Mouse (Mus musculus) CH12.LX (cell line): ENCODE measurements around the gene Hao2. TPM values are rescaled to one million over a fixed set of nuclear protein-coding genes. Genes with fewer than 3 reads are reported as not detected.

ENCODE experiments used
- DNase-seq: peaks from one replicate; pipeline ENCODE4 v3.0.0-alpha.2; 2013; ENCODE audit errors: extremely low read depth
- H3K27ac ChIP-seq: 2 replicates; pipeline ENCODE4 v1.5.1; 2012; ENCODE audit warnings: low read depth, mild to moderate bottlenecking, control low read depth, moderate library complexity; ENCODE audit not compliant: insufficient read depth
- H3K27me3 ChIP-seq: replicated peaks from 2 replicates; pipeline ENCODE3; 2012; ENCODE audit warnings: inconsistent platforms
- H3K36me3 ChIP-seq, 2 experiments: replicated peaks in 1 of 2; 2 replicates each; pipeline versions ENCODE3 to v1.6.1; 2012; ENCODE audit warnings: inconsistent platforms in 1 of 2, low read length in 1 of 2, mild to moderate bottlenecking in 1 of 2, mixed read lengths in 1 of 2, moderate library complexity in 1 of 2; ENCODE audit not compliant: control insufficient read depth in 1 of 2, insufficient read depth in 1 of 2
- H3K4me1 ChIP-seq, 2 experiments: 2 replicates each; pipeline ENCODE4 v1.6.1; 2012; ENCODE audit warnings: inconsistent platforms in 1 of 2, moderate library complexity in 1 of 2; ENCODE audit not compliant: insufficient read depth in 2 of 2, control insufficient read depth in 1 of 2
- H3K4me2 ChIP-seq: 2 replicates; pipeline ENCODE4 v1.6.1; 2012; ENCODE audit warnings: low read depth, mild to moderate bottlenecking, control low read depth; ENCODE audit not compliant: poor library complexity, insufficient read depth, severe bottlenecking
- H3K4me3 ChIP-seq, 3 experiments: fragments of 150-350 bp in 1 of 3; sonication (generic) in 1 of 3; replicated peaks in 1 of 3; 2 replicates each; pipeline versions ENCODE3 to v1.5.1; 2011 to 2012; ENCODE audit warnings: low read depth in 2 of 3, low read length in 2 of 3, mild to moderate bottlenecking in 2 of 3, moderate library complexity in 2 of 3, control low read depth in 1 of 3, improper control_type of control experiment in 1 of 3, inconsistent platforms in 1 of 3, mixed read lengths in 1 of 3; ENCODE audit not compliant: poor library complexity in 1 of 3
- H3K79me2 ChIP-seq: replicated peaks from 2 replicates; pipeline ENCODE4 v1.6.1; 2012; ENCODE audit warnings: mild to moderate bottlenecking, moderate library complexity; ENCODE audit not compliant: control insufficient read depth, poor library complexity, insufficient read depth, severe bottlenecking; ENCODE audit errors: extremely low read depth
- H3K9ac ChIP-seq: 2 replicates; pipeline ENCODE4 v1.6.1; 2012; ENCODE audit warnings: low read depth, mild to moderate bottlenecking, control low read depth, moderate library complexity; ENCODE audit not compliant: insufficient read depth
- H3K9me3 ChIP-seq: replicated peaks from 2 replicates; pipeline ENCODE3; 2012; ENCODE audit warnings: low read length, inconsistent platforms, mixed read lengths
- BHLHE40 ChIP-seq: IDR thresholded peaks from 2 replicates; pipeline ENCODE4 v1.6.1; 2011; ENCODE audit warnings: mild to moderate bottlenecking, low read depth, low read length, improper control_type of control experiment
- CHD2 ChIP-seq: IDR thresholded peaks from 2 replicates; pipeline ENCODE4 v1.6.1; 2011; ENCODE audit warnings: low read length, improper control_type of control experiment
- E2F4 ChIP-seq: IDR thresholded peaks from 2 replicates; pipeline ENCODE4 v1.6.1; 2011; ENCODE audit warnings: low read depth, low read length, improper control_type of control experiment; ENCODE audit not compliant: insufficient replicate concordance
- JUND ChIP-seq: conservative IDR thresholded peaks from 2 replicates; pipeline ENCODE4 v1.6.1; 2011; ENCODE audit warnings: low read depth, low read length, improper control_type of control experiment
- MAX ChIP-seq: IDR thresholded peaks from 2 replicates; pipeline ENCODE4 v1.6.1; 2011; ENCODE audit warnings: low read length, improper control_type of control experiment
- MAZ ChIP-seq: IDR thresholded peaks from 2 replicates; pipeline ENCODE4 v1.6.1; 2012; ENCODE audit warnings: low read depth, mild to moderate bottlenecking, inconsistent platforms, low read length, improper control_type of control experiment, moderate library complexity
- MXI1 ChIP-seq: IDR thresholded peaks from 2 replicates; pipeline ENCODE4 v1.6.1; 2011; ENCODE audit warnings: mild to moderate bottlenecking, low read depth, low read length, improper control_type of control experiment
- NRF1 ChIP-seq: IDR thresholded peaks from 2 replicates; pipeline ENCODE4 v1.6.1; 2014; ENCODE audit warnings: low read depth, mild to moderate bottlenecking, inconsistent platforms, low read length, improper control_type of control experiment, moderate library complexity
- SIN3A ChIP-seq: IDR thresholded peaks from 2 replicates; pipeline ENCODE4 v1.6.1; 2012; ENCODE audit warnings: low read length, improper control_type of control experiment, inconsistent platforms
- SMC3 ChIP-seq: IDR thresholded peaks from 2 replicates; pipeline ENCODE4 v1.6.1; 2011; ENCODE audit warnings: low read depth, low read length, improper control_type of control experiment
- TBP ChIP-seq: conservative IDR thresholded peaks from 2 replicates; pipeline ENCODE4 v1.6.1; 2011; ENCODE audit warnings: low read depth, low read length, improper control_type of control experiment
- TCF12 ChIP-seq: IDR thresholded peaks from 2 replicates; pipeline ENCODE4 v1.6.1; 2014; ENCODE audit warnings: low read depth, mild to moderate bottlenecking, inconsistent platforms, low read length, improper control_type of control experiment
- USF2 ChIP-seq: conservative IDR thresholded peaks from 2 replicates; pipeline ENCODE4 v1.6.1; 2011; ENCODE audit warnings: low read depth, low read length, improper control_type of control experiment
- dilution Hi-C: fragments of 300-500 bp; cut with MboI; formaldehyde crosslinking; loops from 2 replicates; pipeline ENCODE4 v1.14.3; 2020; ENCODE audit warnings: low sequenced_read_pairs; ENCODE audit not compliant: extremely low pct_unique_long_range_greater_than_20kb, extremely low pct_ligation_motif_present
- in situ Hi-C: fragments of 300-500 bp; cut with MboI; formaldehyde crosslinking; loops from 3 replicates; pipeline ENCODE4 v1.14.3; 2019; ENCODE audit warnings: low sequenced_read_pairs, low pct_ligation_motif_present, low pct_unique_long_range_greater_than_20kb, mixed read lengths
- polyA plus RNA-seq: library from polyadenylated mRNA; unstranded; fragments of >175 nt; gene quantifications from 2 replicates; pipeline ENCODE4 v1.2.1, GENCODE M21; 2012; ENCODE audit warnings: low read depth; ENCODE audit not compliant: insufficient read length
- total RNA-seq, 2 experiments: library from RNA; depleted of rRNA; stranded (reverse); fragments of 300-350 nt in 1 of 2; fragments of >200 nt in 1 of 2; gene quantifications; 2 replicates each; pipeline ENCODE4 v1.2.3; 2012 to 2014

Hao2 gene
- total and polyA plus RNA-seq, 3 experiments, result not detected

DNA sequence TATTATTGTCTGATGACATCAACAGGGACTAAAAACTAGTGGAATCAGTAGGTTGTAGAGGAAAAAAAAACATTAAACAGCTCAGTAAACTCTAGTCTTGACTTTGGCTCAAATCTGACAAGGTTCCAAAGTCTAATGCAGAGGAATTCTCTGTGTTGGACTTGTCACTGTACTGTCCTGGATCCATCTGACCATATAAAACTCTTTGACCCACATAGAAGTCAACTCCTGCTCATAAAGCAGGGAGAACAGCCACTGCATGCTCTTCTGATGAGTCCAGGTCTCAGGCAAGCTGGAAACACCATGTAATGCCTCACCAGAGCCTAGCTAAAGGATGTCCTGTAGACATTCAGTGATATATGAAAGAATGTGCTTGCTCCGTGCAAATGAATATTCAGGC lies 41.0 kb upstream of the Hao2 start:
- H3K4me1 ChIP-seq, result no peaks in the 10 kb centered on the region
- TF ChIP-seq NRF1, result no peak
- no peak for TF ChIP-seq E2F4
- TF ChIP-seq, all 38 proteins: peak for 0
- Histone ChIP-seq H3K4me2 (no peak overlapping the region), H3K9me3 (no peaks in the 10 kb centered on the region), H3K27ac (no peak overlapping the region), H3K36me3 (no peaks in the 10 kb centered on the region), H3K27me3 (no peaks in the 10 kb centered on the region), H3K79me2 (no peaks in the 10 kb centered on the region), H3K9ac (no peak overlapping the region), H3K4me3 (no peak overlapping the region)
- in situ Hi-C loops, result no loop called here
- dilution Hi-C loops, result no loop called here
- DNase-seq, result no peak

- Histone ChIP-seq H3K9ac (no peak overlapping the region), H3K79me2 (no peaks in the 10 kb centered on the region), H3K36me3 (no peaks in the 10 kb centered on the region), H3K4me3 (no peak overlapping the region), H3K4me2 (no peak overlapping the region), H3K4me1 (no peaks in the 10 kb centered on the region), H3K27me3 (no peaks in the 10 kb centered on the region), H3K27ac (no peak overlapping the region), H3K9me3 (no peaks in the 10 kb centered on the region)
- no peak for DNase-seq
- in situ Hi-C loops, result no loop called here
- TF ChIP-seq MXI1 (no peak), TCF12 (no peak), BHLHE40 (no peak), SIN3A (no peak), SMC3 (no peak), CHD2 (no peak), TBP (no peak), JUND (no peak), USF2 (no peak), MAZ (no peak)
- dilution Hi-C loops, result no loop called here
These were observed 39.4 kb upstream of the Hao2 start for GRCm38 (mm10) chr3:98932421-98932820.

GRCm38 (mm10) chr3:98931836-98932235 lies 38.8 kb upstream of the Hao2 start:
- dilution Hi-C loops, result no loop called here

More at GRCm38 (mm10) chr3:98931836-98932235, 38.8 kb upstream of the Hao2 start:
- H3K4me1 ChIP-seq, result no peaks in the 10 kb centered on the region
- H3K9me3 ChIP-seq, result no peaks in the 10 kb centered on the region
- H3K27ac ChIP-seq, result no peak overlapping the region
- H3K36me3 ChIP-seq, result no peaks in the 10 kb centered on the region
- TF ChIP-seq MAX, result no peak
- DNase-seq, result no peak
- in situ Hi-C loops, result no loop called here
- no peak overlapping the region for H3K4me2 ChIP-seq
- H3K9ac ChIP-seq, result no peak overlapping the region
- H3K79me2 ChIP-seq, result no peaks in the 10 kb centered on the region
- no peak overlapping the region for H3K4me3 ChIP-seq
- no peaks in the 10 kb centered on the region for H3K27me3 ChIP-seq
